Mouse (Mus musculus) WW6 (cell line): ENCODE data around the gene Tgfb3.

Experiments used
- DNase-seq: peaks from one replicate; pipeline ENCODE4 v3.0.0-alpha.2; 2013; ENCODE audit warnings: low read depth, low spot score

The Tgfb3 gene

DNA sequence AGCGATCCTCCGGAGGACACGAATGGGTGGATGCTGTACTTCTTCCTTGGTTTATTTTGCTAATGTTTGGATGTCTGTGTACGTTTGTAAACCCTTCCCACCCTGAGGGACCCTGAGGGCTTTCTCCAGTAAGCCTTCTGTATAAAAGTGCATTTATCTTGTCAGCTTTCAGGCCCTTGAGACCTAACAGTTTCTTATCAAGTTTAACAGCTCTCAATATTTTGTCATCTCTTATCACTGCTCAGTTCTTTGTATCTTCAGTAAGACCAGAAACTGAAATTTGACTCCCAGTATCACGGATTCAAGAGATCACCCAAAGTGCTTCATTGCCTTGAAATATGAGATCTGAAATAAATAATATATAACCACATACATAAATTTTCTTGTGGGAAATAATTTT, 47.9 kb downstream of the Tgfb3 start:
- no peak for DNase-seq

DNA sequence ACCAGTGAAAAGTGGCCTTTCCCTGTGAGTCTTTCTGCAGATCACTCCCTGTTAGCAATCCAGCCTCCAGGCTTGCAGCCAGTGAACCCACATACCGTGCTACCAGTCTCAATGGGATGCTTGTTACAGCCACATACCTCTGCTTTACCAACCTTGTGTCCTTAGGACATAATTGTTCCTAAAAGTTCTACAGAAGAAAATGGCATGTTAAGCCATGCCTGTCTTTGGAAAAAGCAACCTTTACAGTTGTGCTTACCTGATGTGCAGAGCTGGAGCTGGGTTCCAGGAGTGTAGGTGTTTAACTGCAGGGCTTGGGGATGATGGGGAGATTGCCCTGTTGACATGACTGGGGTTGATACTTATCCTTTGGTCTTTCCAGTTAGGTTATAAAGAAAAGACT, 51.1 kb downstream of the Tgfb3 start:
- DNase-seq = no peak

DNA sequence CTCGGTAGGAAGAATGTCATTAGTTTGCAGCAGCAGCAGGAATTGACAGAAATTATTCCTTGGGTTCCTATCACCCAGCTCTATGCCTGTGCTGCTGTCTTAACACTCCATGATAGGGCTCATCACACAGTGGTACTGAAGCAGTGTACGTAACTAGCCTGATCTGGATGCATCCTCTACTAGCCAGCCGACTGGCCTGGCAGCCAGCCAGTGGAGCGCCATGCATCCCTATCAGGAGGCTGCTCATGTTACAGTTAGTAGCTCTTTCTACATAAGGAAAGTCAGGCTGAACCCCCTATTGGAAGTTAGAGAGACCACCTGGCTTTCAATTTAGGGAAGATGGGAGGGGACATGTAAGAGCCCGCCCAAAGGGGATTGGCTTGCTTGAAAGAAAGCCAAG, 51.8 kb downstream of the Tgfb3 start:
- no peak for DNase-seq

DNA sequence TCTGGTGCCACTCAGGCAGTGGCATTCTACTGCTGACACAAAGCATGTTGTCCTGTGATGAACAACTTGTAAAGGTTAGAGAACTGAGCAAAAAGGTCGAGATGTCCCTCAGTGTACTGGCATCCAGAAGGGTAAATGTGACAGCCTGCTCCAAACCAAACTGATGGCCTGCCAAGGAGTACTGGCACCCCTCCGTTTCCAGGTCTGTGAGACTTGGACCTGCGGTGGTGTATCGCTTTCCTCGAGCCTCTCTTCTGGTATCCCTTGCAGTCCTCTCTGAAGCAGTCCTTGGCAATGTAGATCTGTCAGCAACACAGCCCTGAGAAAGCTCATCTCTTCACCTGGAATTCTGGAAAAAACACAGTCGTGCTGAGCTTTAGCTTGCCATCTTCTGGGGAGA, 53.4 kb downstream of the Tgfb3 start:
- no peak for DNase-seq

DNA sequence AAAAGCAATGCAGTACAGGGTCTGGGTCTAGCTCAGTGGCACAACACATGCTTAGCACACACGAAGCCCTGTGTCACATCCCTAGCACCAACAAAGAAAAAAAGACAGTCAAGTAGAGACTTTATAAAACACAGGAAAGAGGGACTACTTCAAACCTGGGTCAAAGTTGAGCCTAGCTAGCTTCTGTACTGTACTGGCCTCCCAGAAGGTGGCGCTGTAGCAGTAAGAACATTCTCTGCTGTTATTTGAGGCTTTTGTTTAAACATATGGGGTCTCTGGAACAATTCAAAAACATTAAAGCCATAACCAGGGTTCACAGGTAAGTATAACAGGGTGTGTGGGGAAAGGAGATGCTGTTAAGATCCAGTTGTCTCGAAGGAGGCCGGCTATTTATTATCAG, 54.4 kb downstream of the Tgfb3 start:
- DNase-seq = no peak

DNA sequence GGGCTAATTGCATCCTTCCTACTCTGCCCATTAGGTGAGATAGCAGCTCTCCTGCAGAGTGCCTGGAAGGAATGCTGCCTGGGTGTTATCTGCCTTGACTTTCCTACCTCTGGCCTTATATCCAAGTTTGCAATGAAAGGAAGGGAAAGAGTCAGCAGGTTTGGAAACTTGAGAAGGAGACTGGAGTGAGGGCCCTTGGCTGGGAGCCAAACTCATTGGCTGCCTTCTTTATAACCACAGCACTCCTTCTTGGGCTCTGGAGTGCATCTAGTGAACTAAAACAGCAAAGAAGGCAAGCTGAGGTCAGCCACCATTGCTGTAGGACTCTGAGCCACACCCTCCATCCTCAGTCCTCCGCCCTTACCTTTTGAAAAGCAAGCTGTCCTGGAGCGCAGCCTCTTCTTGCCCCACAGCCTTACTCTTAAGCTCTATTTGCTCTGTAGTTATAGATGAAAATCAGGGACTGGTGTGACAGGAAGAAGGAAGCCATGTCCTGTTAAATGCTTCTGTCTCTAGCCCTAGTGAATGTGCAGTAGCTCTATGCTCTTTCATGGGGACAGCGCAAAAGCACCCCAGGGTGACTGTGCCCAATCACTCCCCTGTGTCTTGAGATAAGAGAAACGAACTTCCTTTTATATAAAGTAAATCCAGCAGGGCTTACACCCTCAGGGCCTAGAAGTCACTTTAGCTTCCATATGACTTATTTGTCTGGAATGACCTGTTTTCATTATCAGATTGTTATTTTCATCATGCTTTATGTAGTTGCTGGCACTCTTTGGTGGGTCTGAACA, 55.6 kb downstream of the Tgfb3 start:
- no peak for DNase-seq

DNA sequence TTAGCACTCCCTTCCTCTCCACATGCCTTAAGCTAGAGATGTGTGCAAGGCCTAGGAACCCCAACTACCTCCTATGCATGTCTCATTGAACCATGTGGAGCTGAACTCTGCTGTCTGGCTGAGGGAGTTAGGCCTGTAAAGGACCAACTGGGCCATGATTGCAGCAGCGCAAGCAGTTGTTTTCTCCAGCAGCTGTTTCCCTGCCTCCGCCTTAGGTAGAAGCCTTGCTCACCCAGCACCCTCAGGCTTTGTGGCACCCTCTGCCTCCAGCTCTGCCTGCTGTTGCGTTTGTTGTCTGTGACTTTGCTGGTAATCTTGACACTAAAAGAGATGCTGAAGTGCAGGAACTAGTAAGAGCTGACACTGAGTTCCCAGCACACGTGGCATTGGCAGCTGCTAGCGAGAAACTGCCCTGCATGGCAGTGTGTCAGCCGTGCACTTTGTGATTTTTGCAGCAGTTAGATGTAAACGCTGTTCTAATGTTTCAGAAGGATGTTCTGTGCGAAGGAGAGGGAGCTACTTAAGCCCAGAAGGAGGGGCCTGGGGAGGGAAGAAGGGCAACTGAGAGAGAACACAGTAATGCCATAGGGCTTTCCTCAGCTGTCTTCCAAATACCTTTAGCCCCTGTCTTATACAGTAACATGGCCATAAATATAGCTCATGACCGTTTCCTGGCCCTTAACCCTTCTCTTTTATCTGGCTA, 56.4 kb downstream of the Tgfb3 start:
- no peak for DNase-seq

DNA sequence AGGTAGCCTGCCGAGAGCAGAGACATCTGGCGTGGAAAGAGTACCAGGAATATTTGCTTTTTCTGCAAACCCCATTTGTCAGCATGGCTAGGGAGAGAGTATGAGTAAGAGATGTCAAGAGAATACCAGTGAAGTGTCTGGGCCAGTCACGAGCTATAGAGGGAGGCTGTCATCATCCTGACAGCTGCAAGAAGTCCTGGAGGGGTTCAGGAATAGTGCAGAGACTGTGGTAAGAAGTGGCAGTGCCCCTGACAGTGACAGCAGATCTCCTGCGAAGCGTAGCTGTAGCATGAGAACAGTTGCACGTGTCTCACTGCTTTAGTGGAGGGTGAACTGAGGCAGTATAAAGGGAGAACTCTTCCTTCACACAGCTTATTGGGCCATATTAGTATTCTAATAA, 57.3 kb downstream of the Tgfb3 start:
- DNase-seq = no peak

DNA sequence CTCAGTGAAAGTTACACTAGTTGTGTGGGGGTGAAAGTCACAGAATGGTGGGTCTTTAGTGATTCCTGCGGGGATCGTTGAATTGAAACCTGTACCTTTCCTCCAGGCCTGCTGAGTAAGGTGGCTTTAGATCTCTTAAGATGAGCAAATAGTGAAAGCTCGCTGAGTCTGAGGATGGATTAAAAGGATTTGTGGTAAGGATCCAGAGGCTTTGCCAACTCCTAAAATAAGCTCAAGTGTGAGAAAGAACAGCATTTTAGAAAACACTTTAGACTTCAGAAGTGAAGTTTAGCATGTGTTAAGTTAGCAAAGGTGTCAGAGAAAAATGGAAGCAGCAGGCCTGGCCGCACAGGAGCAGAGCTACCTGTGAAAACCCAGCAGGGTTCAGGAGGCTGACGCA, 61.5 kb downstream of the Tgfb3 start:
- DNase-seq = no peak

DNA sequence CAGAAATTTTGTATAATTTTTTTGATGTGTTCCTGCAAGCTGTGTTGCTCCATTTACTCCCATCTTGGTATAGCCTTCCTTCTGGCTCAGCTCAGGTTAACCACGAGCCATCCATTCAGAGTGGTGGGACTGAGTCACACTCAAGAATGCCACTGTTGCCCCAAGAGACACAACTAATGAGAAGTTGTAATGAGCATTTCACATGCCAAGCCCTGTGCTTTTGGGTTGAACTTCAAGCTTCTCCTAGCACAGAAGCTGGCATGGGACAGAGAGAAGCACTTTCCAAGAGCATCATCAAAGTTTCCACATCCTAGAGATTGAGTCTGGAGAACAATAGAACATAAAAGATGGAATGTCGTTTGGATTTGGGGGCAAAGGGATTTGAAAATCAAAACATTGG, 63.7 kb downstream of the Tgfb3 start:
- DNase-seq = no peak

DNA sequence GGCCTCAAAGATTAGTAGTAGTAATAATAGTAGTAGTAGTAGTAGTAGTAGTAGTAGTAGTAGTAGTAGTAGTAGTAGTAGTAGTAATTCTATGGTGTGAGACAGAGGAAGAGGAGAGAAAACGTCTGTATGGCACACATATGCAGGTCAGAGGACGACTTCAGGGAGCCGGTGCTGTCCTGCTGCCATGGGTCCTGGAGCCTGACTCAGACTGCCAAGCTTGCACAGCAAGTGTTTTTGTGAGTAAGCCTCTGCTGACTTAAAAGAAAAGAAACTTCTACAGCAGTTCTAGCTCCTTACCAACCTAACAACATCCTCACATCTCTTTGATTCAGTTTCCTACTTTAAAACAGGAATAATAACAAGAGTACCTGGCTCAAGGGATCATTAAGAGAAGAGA, 64.2 kb downstream of the Tgfb3 start:
- DNase-seq = no peak

DNA sequence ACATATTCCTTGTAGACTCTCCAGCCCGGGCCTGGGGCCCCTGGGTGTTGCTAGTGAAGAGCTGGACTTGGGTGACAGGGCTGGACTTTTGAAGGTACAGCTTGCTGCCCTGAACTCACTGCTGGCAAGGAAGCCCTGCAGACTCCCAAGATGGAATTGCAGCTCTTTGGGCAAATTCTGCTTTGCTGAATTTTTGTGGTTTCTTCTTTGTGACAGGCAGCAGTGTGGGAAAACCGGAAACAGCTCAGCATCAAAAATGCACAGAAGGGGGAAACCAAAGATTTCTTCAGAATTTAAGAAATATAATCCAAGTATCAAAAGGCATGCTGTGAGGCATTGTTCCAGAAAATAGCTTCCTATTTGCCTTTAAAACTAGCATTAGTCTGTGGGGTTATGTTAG, 64.7 kb downstream of the Tgfb3 start:
- DNase-seq = no peak

DNA sequence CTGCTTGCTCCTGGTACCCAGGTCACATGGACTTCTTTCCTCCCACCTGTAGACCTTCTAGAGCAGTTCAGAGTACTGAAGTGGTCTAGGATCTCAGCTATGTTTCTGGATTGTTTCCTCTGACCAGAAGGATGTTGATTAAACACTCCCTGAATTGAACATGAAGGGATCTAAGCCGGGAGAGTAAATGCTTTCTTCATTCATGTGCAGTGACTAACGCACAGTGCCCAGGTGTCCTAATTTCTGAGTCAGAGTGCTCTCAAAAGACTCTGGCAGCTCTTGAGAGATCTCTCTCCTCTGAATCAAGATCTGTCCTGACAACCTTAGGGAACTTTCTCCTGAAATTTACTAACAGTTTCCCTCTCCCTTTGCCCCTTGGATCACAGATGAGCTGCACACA, 66.6 kb downstream of the Tgfb3 start:
- no peak for DNase-seq

DNA sequence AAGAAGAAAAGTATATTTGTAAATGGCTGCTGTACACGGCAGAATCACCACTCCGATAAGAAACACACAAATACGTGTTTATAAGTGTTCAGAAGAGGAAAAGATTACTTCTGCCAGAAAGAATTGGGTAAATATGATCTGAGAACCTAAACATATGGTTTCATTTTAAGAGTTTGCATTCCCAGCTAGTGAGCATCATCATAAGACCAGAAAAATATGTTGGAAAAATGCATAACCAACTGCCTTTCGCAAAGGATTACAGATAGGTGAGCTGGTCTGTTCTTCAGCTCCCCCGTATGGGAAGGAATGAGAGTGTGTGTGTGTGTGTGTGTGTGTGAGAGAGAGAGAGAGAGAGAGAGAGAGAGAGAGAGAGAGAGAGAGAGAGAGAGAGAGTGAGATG, 68.2 kb downstream of the Tgfb3 start:
- no peak for DNase-seq

DNA sequence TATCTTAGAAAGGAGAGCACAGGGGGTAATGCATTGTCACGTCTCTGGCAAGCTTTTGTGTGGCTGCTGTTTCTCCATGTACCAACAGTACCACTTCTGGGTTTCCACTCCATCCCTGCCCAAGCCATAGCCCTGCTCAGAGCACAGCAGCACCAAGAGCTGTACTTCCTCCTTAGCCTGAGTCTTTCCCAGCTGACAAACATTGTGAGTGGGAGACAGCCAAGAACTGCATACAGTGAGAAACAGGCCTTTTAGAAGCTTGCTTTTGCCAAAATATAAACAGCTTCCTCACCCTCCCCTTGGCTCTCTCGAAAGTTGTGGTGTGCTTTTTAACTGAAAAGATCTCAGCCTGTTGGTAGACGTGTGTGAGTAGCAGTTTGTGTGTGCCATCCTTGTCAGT, 71.5 kb downstream of the Tgfb3 start:
- DNase-seq = no peak
